Mouse (Mus musculus) gastrocnemius, postnatal 14 days (tissue): ENCODE results near the gene Scn3b. TPM values are rescaled to one million over a fixed set of nuclear protein-coding genes. Genes with fewer than 3 reads are reported as not detected.

Experiments used
- DNase-seq: peaks from one replicate; pipeline ENCODE4 v3.0.0; 2021; ENCODE audit warnings: mixed read lengths
- intact Hi-C: fragments of 180-260 bp; cut with DNase I; formaldehyde crosslinking; loops from one replicate; pipeline ENCODE4 v1.15.1; 2025; ENCODE audit warnings: low total_unique reads
- long read RNA-seq, 2 experiments: library from polyadenylated mRNA; stranded (forward); transcript quantifications; one replicate each; pipeline ENCODE4 v2.0.0; 2021
- total RNA-seq, 2 experiments: library from RNA; stranded (reverse); gene quantifications; 2 replicates each; pipeline ENCODE4 v1.2.3; 2021

The Scn3b gene
- 1 to 10 TPM; 2.5 to 4.2 TPM for total RNA-seq
- long read RNA-seq, experiment 1, full-length matches to known transcripts: 1 of 1 reads
- long read RNA-seq, experiment 1, partial matches to known transcripts: 0 of 1 reads
- long read RNA-seq, experiment 1, other reads (novel, unspliced or antisense): 0 of 1 reads
- long read RNA-seq, experiment 2, full-length matches to known transcripts: 1 of 2 reads
- long read RNA-seq, experiment 2, partial matches to known transcripts: 0 of 2 reads
- long read RNA-seq, experiment 2, other reads (novel, unspliced or antisense): 1 of 2 reads

- peak; percentile 73 for DNase-seq
Observed at GRCm38 (mm10) chr9:40269103-40269861, at the start of gene Scn3b. Scn3b (plus strand) TSS chr9:40269217.

GRCm38 (mm10) chr9:40224289-40224688 is 44.7 kb upstream of the Scn3b start:
- no peak for DNase-seq
- intact Hi-C loops: no loop called here

More at GRCm38 (mm10) chr9:40269103-40269861, at the start of gene Scn3b:
- intact Hi-C loops: no loop called here

- intact Hi-C loops: loop anchor here (5.0 kb wide), 1 partner anchor 104 kb away; no protein-coding TSS in a partner anchor
- peak; percentile 23 for DNase-seq
Observed at GRCm38 (mm10) chr9:40227874-40228789, 40.9 kb upstream of the Scn3b start.

- intact Hi-C loops: loop anchor here (5.0 kb wide), 1 partner anchor 103 kb away; no protein-coding TSS in a partner anchor
- no peak for DNase-seq
Observed at GRCm38 (mm10) chr9:40228804-40229331, 40.1 kb upstream of the Scn3b start.

- intact Hi-C loops: loop anchor here (5.0 kb wide), 1 partner anchor 103 kb away; no protein-coding TSS in a partner anchor
Observed at GRCm38 (mm10) chr9:40229479-40229878, 39.5 kb upstream of the Scn3b start.

GRCm38 (mm10) chr9:40231019-40231418 is 38.0 kb upstream of the Scn3b start:
- intact Hi-C loops: no loop called here
- no peak for DNase-seq

More at GRCm38 (mm10) chr9:40229479-40229878, 39.5 kb upstream of the Scn3b start:
- DNase-seq: no peak

- intact Hi-C loops: no loop called here
- DNase-seq: no peak
Observed at GRCm38 (mm10) chr9:40234233-40235072, 34.6 kb upstream of the Scn3b start.

- intact Hi-C loops: no loop called here
- no peak for DNase-seq
Observed at GRCm38 (mm10) chr9:40235220-40235619, 33.8 kb upstream of the Scn3b start.

GRCm38 (mm10) chr9:40239749-40240148 is 29.3 kb upstream of the Scn3b start:
- intact Hi-C loops: no loop called here
- DNase-seq: no peak

GRCm38 (mm10) chr9:40240311-40240710 is 28.7 kb upstream of the Scn3b start:
- no peak for DNase-seq
- intact Hi-C loops: no loop called here

GRCm38 (mm10) chr9:40241223-40241801 is 27.7 kb upstream of the Scn3b start:
- intact Hi-C loops: no loop called here
- peak; percentile 40 for DNase-seq

GRCm38 (mm10) chr9:40241951-40242888 is 26.8 kb upstream of the Scn3b start:
- intact Hi-C loops: no loop called here
- DNase-seq: no peak

- intact Hi-C loops: no loop called here
- DNase-seq: no peak
Observed at GRCm38 (mm10) chr9:40245466-40245865, 23.6 kb upstream of the Scn3b start.

- intact Hi-C loops: no loop called here
- no peak for DNase-seq
Observed at GRCm38 (mm10) chr9:40245974-40246665, 22.9 kb upstream of the Scn3b start.

- DNase-seq: no peak
- intact Hi-C loops: no loop called here
Observed at GRCm38 (mm10) chr9:40246702-40247101, 22.3 kb upstream of the Scn3b start.

- DNase-seq: no peak
- intact Hi-C loops: no loop called here
Observed at GRCm38 (mm10) chr9:40249106-40249505, 19.9 kb upstream of the Scn3b start.

- DNase-seq: no peak
- intact Hi-C loops: no loop called here
Observed at GRCm38 (mm10) chr9:40252459-40252858, 16.6 kb upstream of the Scn3b start.
